Mouse (Mus musculus): ENCODE results near the gene Lrrc45. TPM values are rescaled to one million over a fixed set of nuclear protein-coding genes. Genes with fewer than 3 reads are reported as not detected.
A peak's percentile ranks its signal among the peaks of the same experiment; 100 is the strongest.

Gene Lrrc45
- total and polyA plus RNA-seq, 3 experiments, result 11.7 to 31.3 (median 20.3) TPM

DNA sequence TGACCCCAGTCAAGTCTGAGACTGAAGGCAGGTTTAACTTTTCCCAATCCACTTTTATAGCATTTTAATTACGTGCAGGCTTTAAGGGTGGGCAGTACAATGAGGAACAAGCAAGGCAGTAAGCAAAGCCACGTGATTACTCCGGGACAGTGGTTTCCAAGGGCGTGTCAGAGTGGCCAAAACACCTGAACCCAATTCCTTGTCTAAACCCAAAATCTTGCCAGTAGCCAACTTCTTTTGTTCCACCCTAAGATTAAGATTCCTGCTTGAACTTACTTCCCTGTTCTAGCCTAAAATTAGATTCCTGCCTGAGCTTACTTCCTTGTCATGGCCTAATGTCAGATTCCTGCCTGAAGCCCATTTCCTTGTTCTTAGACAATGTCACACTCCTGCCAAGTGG, 34.2 kb downstream of the Lrrc45 start:
- H3K27me3 ChIP-seq (replicated peaks), result peaks cover 38% of the 10 kb centered on the region
- in situ Hi-C loops (cut with MboI; ENCODE audit: low pct_ligation_motif_present, low pct_unique_long_range_greater_than_20kb, low sequenced_read_pairs), result no loop called here

GRCm38 (mm10) chr11:120749430-120749829, 35.7 kb downstream of the Lrrc45 start:
- H3K9ac ChIP-seq (ENCODE audit: insufficient read depth, low read depth), result no peak overlapping the region
- peaks cover 0 to 7% of the 10 kb centered on the region in 2 experiments; a peak in 2 of 4 replicates for H3K4me1 ChIP-seq (ENCODE audit: control insufficient read depth in 1 of 2, insufficient read depth in 2 of 2)
- no peaks in the 10 kb centered on the region for H3K9me3 ChIP-seq (replicated peaks; ENCODE audit: low read length)
- in situ Hi-C loops (cut with MboI; ENCODE audit: low pct_ligation_motif_present, low pct_unique_long_range_greater_than_20kb, low sequenced_read_pairs), result no loop called here
- H3K27ac ChIP-seq (ENCODE audit: insufficient read depth, low read depth), result no peak overlapping the region
- H3K36me3 ChIP-seq (replicated peaks in 1 of 2; ENCODE audit: control insufficient read depth in 1 of 2, insufficient read depth in 1 of 2, low read length in 1 of 2), result no peaks in the 10 kb centered on the region
- H3K79me2 ChIP-seq (replicated peaks; ENCODE audit: control insufficient read depth, extremely low read depth, insufficient read depth, poor library complexity, severe bottlenecking), result no peaks in the 10 kb centered on the region
- H3K4me2 ChIP-seq (ENCODE audit: insufficient read depth, low read depth, poor library complexity, severe bottlenecking), result no peak overlapping the region
- dilution Hi-C loops (cut with MboI; ENCODE audit: extremely low pct_ligation_motif_present, extremely low pct_unique_long_range_greater_than_20kb, low sequenced_read_pairs), result no loop called here
- TF ChIP-seq CTCF (conservative IDR thresholded peaks at IDR 0.05 in 1 of 2, IDR thresholded peaks at IDR 0.05 in 1 of 2; ENCODE audit: low read depth in 2 of 2, low read length in 2 of 2), result peak; percentile 61 to 76
- TF ChIP-seq CHD2 (IDR thresholded peaks at IDR 0.05; ENCODE audit: low read length), result no peak
- no peak for TF ChIP-seq TCF12 (IDR thresholded peaks at IDR 0.05; ENCODE audit: low read depth, low read length)
- no peak for TF ChIP-seq KAT2A (IDR thresholded peaks at IDR 0.05; ENCODE audit: insufficient replicate concordance, low read length)
- TF ChIP-seq ZC3H11A (IDR thresholded peaks at IDR 0.05; ENCODE audit: low read depth, low read length), result no peak
- peak; percentile 47 for TF ChIP-seq SMC3 (IDR thresholded peaks at IDR 0.05; ENCODE audit: low read depth, low read length)
- peak; percentile 65 for TF ChIP-seq RAD21 (IDR thresholded peaks at IDR 0.05; ENCODE audit: low read depth, low read length)
- no peak for TF ChIP-seq HCFC1 (IDR thresholded peaks at IDR 0.05; ENCODE audit: low read depth, low read length)
- DNase-seq (ENCODE audit: extremely low read depth), result peak; percentile 67
- no peak overlapping the region for H3K4me3 ChIP-seq (replicated peaks in 1 of 3; ENCODE audit: low read depth in 2 of 3, low read length in 2 of 3, poor library complexity in 1 of 3)
- H3K27me3 ChIP-seq (replicated peaks), result peaks cover 31% of the 10 kb centered on the region

More for the DNA sequence above, 34.2 kb downstream of the Lrrc45 start:
- H3K9ac ChIP-seq (ENCODE audit: insufficient read depth, low read depth), result no peak overlapping the region
- H3K4me2 ChIP-seq (ENCODE audit: insufficient read depth, low read depth, poor library complexity, severe bottlenecking), result no peak overlapping the region
- H3K4me1 ChIP-seq (ENCODE audit: control insufficient read depth in 1 of 2, insufficient read depth in 2 of 2), result peaks cover 3 to 12% of the 10 kb centered on the region in 2 experiments; a peak in 2 of 4 replicates
- no peaks in the 10 kb centered on the region for H3K79me2 ChIP-seq (replicated peaks; ENCODE audit: control insufficient read depth, extremely low read depth, insufficient read depth, poor library complexity, severe bottlenecking)
- no peaks in the 10 kb centered on the region for H3K36me3 ChIP-seq (replicated peaks in 1 of 2; ENCODE audit: control insufficient read depth in 1 of 2, insufficient read depth in 1 of 2, low read length in 1 of 2)
- no peak overlapping the region for H3K27ac ChIP-seq (ENCODE audit: insufficient read depth, low read depth)
- TF ChIP-seq EP300 (IDR thresholded peaks at IDR 0.05; ENCODE audit: low read length), result no peak
- no peak overlapping the region for H3K4me3 ChIP-seq (replicated peaks in 1 of 3; ENCODE audit: low read depth in 2 of 3, low read length in 2 of 3, poor library complexity in 1 of 3)
- dilution Hi-C loops (cut with MboI; ENCODE audit: extremely low pct_ligation_motif_present, extremely low pct_unique_long_range_greater_than_20kb, low sequenced_read_pairs), result no loop called here
- H3K9me3 ChIP-seq (replicated peaks; ENCODE audit: low read length), result no peaks in the 10 kb centered on the region
- no peak for DNase-seq (ENCODE audit: extremely low read depth)

DNA sequence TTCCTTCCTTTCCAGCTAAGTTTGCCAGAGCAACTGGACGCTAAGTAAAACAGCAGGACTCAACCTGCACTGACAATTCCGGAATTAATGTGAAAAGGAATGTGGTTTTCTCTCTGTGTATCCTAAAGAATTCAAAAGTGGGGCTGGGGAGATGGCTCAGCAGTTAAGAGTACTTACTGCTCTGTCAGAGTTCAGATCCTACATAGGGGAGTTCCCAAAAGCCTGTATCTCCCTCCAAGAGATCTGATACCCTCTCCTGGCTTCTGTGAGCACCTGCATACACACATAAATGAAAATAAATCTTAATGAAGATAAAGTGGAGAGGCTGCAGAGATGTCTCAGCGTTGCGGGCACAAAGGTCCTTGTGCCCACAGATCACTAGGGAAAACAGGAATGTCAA, 37.9 kb downstream of the Lrrc45 start:
- Histone ChIP-seq H3K27ac (ENCODE audit: insufficient read depth, low read depth) (no peak overlapping the region), H3K36me3 (replicated peaks in 1 of 2; ENCODE audit: control insufficient read depth in 1 of 2, insufficient read depth in 1 of 2, low read length in 1 of 2) (no peaks in the 10 kb centered on the region), H3K9me3 (replicated peaks; ENCODE audit: low read length) (no peaks in the 10 kb centered on the region), H3K27me3 (replicated peaks) (peaks cover 17% of the 10 kb centered on the region), H3K4me1 (ENCODE audit: control insufficient read depth in 1 of 2, insufficient read depth in 2 of 2) (no peaks in the 10 kb centered on the region), H3K79me2 (replicated peaks; ENCODE audit: control insufficient read depth, extremely low read depth, insufficient read depth, poor library complexity, severe bottlenecking) (no peaks in the 10 kb centered on the region), H3K4me3 (replicated peaks in 1 of 3; ENCODE audit: low read depth in 2 of 3, low read length in 2 of 3, poor library complexity in 1 of 3) (no peak overlapping the region), H3K9ac (ENCODE audit: insufficient read depth, low read depth) (no peak overlapping the region), H3K4me2 (ENCODE audit: insufficient read depth, low read depth, poor library complexity, severe bottlenecking) (no peak overlapping the region)
- dilution Hi-C loops (cut with MboI; ENCODE audit: extremely low pct_ligation_motif_present, extremely low pct_unique_long_range_greater_than_20kb, low sequenced_read_pairs), result no loop called here
- in situ Hi-C loops (cut with MboI; ENCODE audit: low pct_ligation_motif_present, low pct_unique_long_range_greater_than_20kb, low sequenced_read_pairs), result no loop called here
- TF ChIP-seq MAX (IDR thresholded peaks at IDR 0.05; ENCODE audit: low read length) (no peak), TBP (conservative IDR thresholded peaks at IDR 0.05; ENCODE audit: low read depth, low read length) (no peak), RAD21 (IDR thresholded peaks at IDR 0.05; ENCODE audit: low read depth, low read length) (no peak), HCFC1 (IDR thresholded peaks at IDR 0.05; ENCODE audit: low read depth, low read length) (no peak), MAFK (IDR thresholded peaks at IDR 0.05; ENCODE audit: insufficient replicate concordance, low read length) (no peak), POLR2A (IDR thresholded peaks at IDR 0.05; ENCODE audit: low read depth, low read length) (no peak), ZKSCAN1 (IDR thresholded peaks at IDR 0.05; ENCODE audit: borderline replicate concordance, low read depth, low read length) (no peak), BHLHE40 (IDR thresholded peaks at IDR 0.05; ENCODE audit: low read depth, low read length) (no peak), CHD2 (IDR thresholded peaks at IDR 0.05; ENCODE audit: low read length) (no peak), USF1 (IDR thresholded peaks at IDR 0.05; ENCODE audit: low read depth, low read length) (no peak), USF2 (conservative IDR thresholded peaks at IDR 0.05; ENCODE audit: low read depth, low read length) (no peak), PAX5 (IDR thresholded peaks at IDR 0.05; ENCODE audit: low read length) (no peak), MAZ (IDR thresholded peaks at IDR 0.05; ENCODE audit: low read depth, low read length) (no peak)
- DNase-seq (ENCODE audit: extremely low read depth), result no peak
